Mouse (Mus musculus) MEL (cell line): ENCODE results near the gene Cpeb4. TPM values are rescaled to one million over a fixed set of nuclear protein-coding genes. Genes with fewer than 3 reads are reported as not detected.
A peak's percentile ranks its signal among the peaks of the same experiment; 100 is the strongest.

Experiments
- DNase-seq: peaks from one replicate; pipeline ENCODE4 v3.0.0; 2011; ENCODE audit warnings: low read depth, low spot score
- H3K27ac ChIP-seq: 2 replicates; pipeline ENCODE4 v1.5.1; 2012; ENCODE audit warnings: low read depth, mild to moderate bottlenecking, control low read depth, low read length, moderate library complexity; ENCODE audit not compliant: control insufficient read depth
- H3K27me3 ChIP-seq, 2 experiments: fragments of 150-350 bp in 1 of 2; sonication (generic) in 1 of 2; 2 replicates each; pipeline ENCODE4 v1.6.1; 2012; ENCODE audit warnings: low read length in 2 of 2, mild to moderate bottlenecking in 2 of 2, improper control_type of control experiment in 1 of 2, moderate library complexity in 1 of 2; ENCODE audit not compliant: insufficient read depth in 2 of 2, control insufficient read depth in 1 of 2
- H3K36me3 ChIP-seq, 2 experiments: 2 replicates each; pipeline ENCODE4 v1.6.1; 2012 to 2014; ENCODE audit warnings: low read length in 2 of 2, improper control_type of control experiment in 1 of 2, inconsistent platforms in 1 of 2, mild to moderate bottlenecking in 1 of 2; ENCODE audit not compliant: insufficient read depth in 2 of 2, control insufficient read depth in 1 of 2
- H3K4me1 ChIP-seq, 2 experiments: fragments of 150-350 bp in 1 of 2; sonication (generic) in 1 of 2; 2 replicates each; pipeline ENCODE4 v1.6.1; 2012; ENCODE audit warnings: low read length in 2 of 2, improper control_type of control experiment in 1 of 2, mild to moderate bottlenecking in 1 of 2; ENCODE audit not compliant: insufficient read depth in 2 of 2, control insufficient read depth in 1 of 2
- H3K4me3 ChIP-seq, 2 experiments: fragments of 150-350 bp in 1 of 2; sonication (generic) in 1 of 2; 2 replicates each; pipeline ENCODE4 v1.5.1; 2012; ENCODE audit warnings: low read depth in 2 of 2, low read length in 2 of 2, mild to moderate bottlenecking in 2 of 2, moderate library complexity in 2 of 2, control low read depth in 1 of 2, improper control_type of control experiment in 1 of 2; ENCODE audit not compliant: control insufficient read depth in 1 of 2, insufficient read depth in 1 of 2
- H3K79me2 ChIP-seq: 2 replicates; pipeline ENCODE4 v1.6.1; 2012; ENCODE audit warnings: mild to moderate bottlenecking, low read length, moderate library complexity; ENCODE audit not compliant: control insufficient read depth, poor library complexity, insufficient read depth
- H3K9ac ChIP-seq: 2 replicates; pipeline ENCODE4 v1.6.1; 2012; ENCODE audit warnings: low read depth, mild to moderate bottlenecking, control low read depth, low read length, moderate library complexity; ENCODE audit not compliant: control insufficient read depth, poor library complexity, severe bottlenecking
- H3K9me3 ChIP-seq: fragments of 150-350 bp; sonication (generic); replicated peaks from 2 replicates; pipeline ENCODE4 v1.6.1; 2012; ENCODE audit warnings: mild to moderate bottlenecking, low read length, improper control_type of control experiment, moderate library complexity; ENCODE audit not compliant: insufficient read depth
- CHD1 ChIP-seq: IDR thresholded peaks from 2 replicates; pipeline ENCODE4 v1.6.1; 2012; ENCODE audit warnings: low read depth, mild to moderate bottlenecking, inconsistent platforms, low read length, improper control_type of control experiment
- CHD2 ChIP-seq: IDR thresholded peaks from 2 replicates; pipeline ENCODE4 v1.6.1; 2011; ENCODE audit warnings: low read length, improper control_type of control experiment
- E2F4 ChIP-seq: IDR thresholded peaks from 2 replicates; pipeline ENCODE4 v1.6.1; 2011; ENCODE audit warnings: low read depth, low read length, improper control_type of control experiment, borderline replicate concordance
- ELF1 ChIP-seq: IDR thresholded peaks from 2 replicates; pipeline ENCODE4 v1.6.1; 2014; ENCODE audit warnings: low read depth, mild to moderate bottlenecking, inconsistent platforms, low read length, improper control_type of control experiment, moderate library complexity
- EP300 ChIP-seq, 2 experiments: IDR thresholded peaks; 2 replicates each; pipeline ENCODE4 v1.6.1; 2011; ENCODE audit warnings: improper control_type of control experiment in 2 of 2, low read length in 2 of 2, low read depth in 1 of 2, mild to moderate bottlenecking in 1 of 2
- ETS1 ChIP-seq: IDR thresholded peaks from 2 replicates; pipeline ENCODE4 v1.6.1; 2012; ENCODE audit warnings: low read depth, mild to moderate bottlenecking, inconsistent platforms, low read length, improper control_type of control experiment, moderate library complexity
- GABPA ChIP-seq: IDR thresholded peaks from 2 replicates; pipeline ENCODE4 v1.6.1; 2012; ENCODE audit warnings: low read depth, mild to moderate bottlenecking, inconsistent platforms, low read length, improper control_type of control experiment, moderate library complexity
- GATA1 ChIP-seq: IDR thresholded peaks from 2 replicates; pipeline ENCODE4 v1.6.1; 2011; ENCODE audit warnings: low read depth, low read length, improper control_type of control experiment
- JUND ChIP-seq: IDR thresholded peaks from 2 replicates; pipeline ENCODE4 v1.6.1; 2011; ENCODE audit warnings: low read depth, mild to moderate bottlenecking, improper control_type of control experiment, low read length
- MAFK ChIP-seq: IDR thresholded peaks from 2 replicates; pipeline ENCODE4 v1.6.1; 2011; ENCODE audit warnings: low read depth, mild to moderate bottlenecking, low read length, improper control_type of control experiment, borderline replicate concordance
- MAX ChIP-seq: IDR thresholded peaks from 2 replicates; pipeline ENCODE4 v1.6.1; 2011; ENCODE audit warnings: low read length, improper control_type of control experiment
- MAZ ChIP-seq: IDR thresholded peaks from 2 replicates; pipeline ENCODE4 v1.6.1; 2012; ENCODE audit warnings: low read depth, mild to moderate bottlenecking, inconsistent platforms, low read length, improper control_type of control experiment
- MEF2A ChIP-seq: IDR thresholded peaks from 2 replicates; pipeline ENCODE4 v1.6.1; 2014; ENCODE audit warnings: low read depth, mild to moderate bottlenecking, inconsistent platforms, low read length, improper control_type of control experiment; ENCODE audit not compliant: poor library complexity, insufficient replicate concordance, severe bottlenecking; ENCODE audit errors: extremely low read depth
- MXI1 ChIP-seq: IDR thresholded peaks from 2 replicates; pipeline ENCODE4 v1.6.1; 2011; ENCODE audit warnings: mild to moderate bottlenecking, low read depth, low read length, improper control_type of control experiment
- MYB ChIP-seq: IDR thresholded peaks from 2 replicates; pipeline ENCODE4 v1.6.1; 2011; ENCODE audit warnings: mild to moderate bottlenecking, low read depth, low read length, improper control_type of control experiment
- NRF1 ChIP-seq: IDR thresholded peaks from 2 replicates; pipeline ENCODE4 v1.6.1; 2014; ENCODE audit warnings: low read depth, mild to moderate bottlenecking, inconsistent platforms, low read length, improper control_type of control experiment, moderate library complexity; ENCODE audit not compliant: poor library complexity, insufficient read depth, severe bottlenecking
- POLR2A ChIP-seq, 2 experiments: IDR thresholded peaks; 2 replicates each; pipeline ENCODE4 v1.6.1; 2011 to 2012; ENCODE audit warnings: low read length in 2 of 2, mild to moderate bottlenecking in 2 of 2, control low read depth in 1 of 2, improper control_type of control experiment in 1 of 2, low read depth in 1 of 2, moderate library complexity in 1 of 2; ENCODE audit not compliant: control insufficient read depth in 1 of 2, insufficient read depth in 1 of 2, poor library complexity in 1 of 2
- POLR2AphosphoS5 ChIP-seq: IDR thresholded peaks from 2 replicates; pipeline ENCODE4 v1.6.1; 2012; ENCODE audit warnings: low read depth, borderline replicate concordance, mild to moderate bottlenecking, inconsistent platforms, low read length, moderate library complexity, mixed read lengths
- RAD21 ChIP-seq: IDR thresholded peaks from 2 replicates; pipeline ENCODE4 v1.6.1; 2011; ENCODE audit warnings: mild to moderate bottlenecking, low read depth, low read length, improper control_type of control experiment
- RCOR1 ChIP-seq: IDR thresholded peaks from 2 replicates; pipeline ENCODE4 v1.6.1; 2012; ENCODE audit warnings: low read depth, mild to moderate bottlenecking, inconsistent platforms, low read length, improper control_type of control experiment
- SIN3A ChIP-seq: IDR thresholded peaks from 2 replicates; pipeline ENCODE4 v1.6.1; 2012; ENCODE audit warnings: low read length, improper control_type of control experiment, inconsistent platforms
- TAL1 ChIP-seq: IDR thresholded peaks from 2 replicates; pipeline ENCODE4 v1.6.1; 2012; ENCODE audit warnings: mild to moderate bottlenecking, inconsistent platforms, low read length, moderate library complexity, mixed read lengths
- TBP ChIP-seq: IDR thresholded peaks from 2 replicates; pipeline ENCODE4 v1.8.0; 2011; ENCODE audit warnings: low read depth, low read length, improper control_type of control experiment
- TCF12 ChIP-seq: IDR thresholded peaks from 2 replicates; pipeline ENCODE4 v1.6.1; 2014; ENCODE audit warnings: low read depth, mild to moderate bottlenecking, inconsistent platforms, low read length, improper control_type of control experiment, moderate library complexity
- UBTF ChIP-seq: IDR thresholded peaks from 2 replicates; pipeline ENCODE4 v1.6.1; 2012; ENCODE audit warnings: low read depth, mild to moderate bottlenecking, inconsistent platforms, low read length, improper control_type of control experiment, moderate library complexity, borderline replicate concordance; ENCODE audit not compliant: insufficient read depth
- USF1 ChIP-seq: IDR thresholded peaks from 2 replicates; pipeline ENCODE4 v1.6.1; 2014; ENCODE audit warnings: low read depth, mild to moderate bottlenecking, inconsistent platforms, low read length, improper control_type of control experiment, moderate library complexity
- USF2 ChIP-seq, 2 experiments: IDR thresholded peaks; 2 replicates each; pipeline ENCODE4 v1.6.1; 2011 to 2012; ENCODE audit warnings: improper control_type of control experiment in 2 of 2, low read length in 2 of 2, borderline replicate concordance in 1 of 2, inconsistent platforms in 1 of 2, low read depth in 1 of 2, mild to moderate bottlenecking in 1 of 2; ENCODE audit not compliant: insufficient read depth in 1 of 2
- ZC3H11A ChIP-seq: IDR thresholded peaks from 2 replicates; pipeline ENCODE4 v1.6.1; 2012; ENCODE audit warnings: low read depth, mild to moderate bottlenecking, inconsistent platforms, low read length, improper control_type of control experiment
- ZKSCAN1 ChIP-seq: IDR thresholded peaks from 2 replicates; pipeline ENCODE4 v1.6.1; 2012; ENCODE audit warnings: low read depth, mild to moderate bottlenecking, inconsistent platforms, low read length, improper control_type of control experiment, moderate library complexity
- polyA plus RNA-seq, 2 experiments: library from polyadenylated mRNA; stranded (reverse) in 1 of 2; unstranded in 1 of 2; fragments of >175 nt in 1 of 2; fragments of >200 nt in 1 of 2; gene quantifications; 2 replicates each; pipeline versions ENCODE4 v1.2.1 to v1.2.4; 2012; ENCODE audit warnings: low replicate concordance in 2 of 2, low read depth in 1 of 2; ENCODE audit not compliant: insufficient read length in 2 of 2, insufficient read depth in 1 of 2, missing spikeins in 1 of 2
- total RNA-seq: library from RNA; depleted of rRNA; stranded (reverse); fragments of 300-350 nt; gene quantifications from 2 replicates; pipeline ENCODE4 v1.2.3, GENCODE M21; 2012

The Cpeb4 gene
- total and polyA plus RNA-seq, 3 experiments, result 3.8 to 4.9 TPM; not detected in 1

DNA sequence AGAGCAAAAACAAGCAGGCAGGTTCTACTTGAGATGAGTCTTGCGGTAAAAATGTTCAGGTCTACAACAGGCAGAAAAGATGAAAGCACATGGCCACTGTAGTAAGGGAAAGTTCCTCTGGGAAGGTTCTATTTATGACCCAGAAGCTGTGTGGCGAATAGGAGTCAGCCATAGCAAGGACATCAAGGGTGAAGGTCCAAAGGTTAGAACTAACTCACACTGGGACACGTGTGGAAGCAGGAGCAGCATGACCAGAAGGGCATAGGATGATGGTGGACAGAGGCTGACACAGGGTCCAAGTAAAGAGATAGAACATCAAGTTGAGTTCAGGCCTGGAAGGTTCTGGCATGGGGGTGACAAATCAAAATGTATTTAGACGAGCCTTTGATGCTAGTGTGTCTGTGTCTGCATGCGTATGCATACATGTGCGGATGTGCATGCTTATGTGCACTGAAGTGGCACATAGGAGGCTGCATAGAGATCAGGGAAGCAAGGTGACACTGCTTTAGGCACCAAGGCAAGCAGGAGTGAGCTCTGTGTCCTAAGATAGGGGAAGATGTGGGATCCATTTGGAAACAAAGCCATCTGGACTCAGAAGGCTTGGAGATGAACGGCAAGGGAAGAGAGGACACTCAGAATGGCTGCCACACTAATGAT, 28.7 kb upstream of the Cpeb4 start:
- Histone ChIP-seq H3K79me2 (no peaks in the 10 kb centered on the region), H3K9ac (peak overlapping the region; percentile 49), H3K9me3 (no peaks in the 10 kb centered on the region), H3K36me3 (peaks cover 0 to 23% of the 10 kb centered on the region in 2 experiments; a peak in 2 of 4 replicates), H3K4me1 (peaks cover 11 to 29% of the 10 kb centered on the region in 2 experiments), H3K27me3 (no peaks in the 10 kb centered on the region), H3K27ac (peak overlapping the region; percentile 79), H3K4me3 (no peak overlapping the region)
- TF ChIP-seq MAX (peak; percentile 19; the same call in 1 of the 2 replicates), MYB (no peak), USF2 (IDR thresholded peaks at IDR 0.05; ENCODE audit: borderline replicate concordance in 1 of 2, insufficient read depth in 1 of 2, low read depth in 1 of 2, low read length in 2 of 2) (no peak), POLR2A (IDR thresholded peaks at IDR 0.05; ENCODE audit: control insufficient read depth in 1 of 2, insufficient read depth in 1 of 2, low read depth in 1 of 2, low read length in 2 of 2, poor library complexity in 1 of 2) (no peak), ZKSCAN1 (no peak), USF1 (no peak)
- no peak for DNase-seq

DNA sequence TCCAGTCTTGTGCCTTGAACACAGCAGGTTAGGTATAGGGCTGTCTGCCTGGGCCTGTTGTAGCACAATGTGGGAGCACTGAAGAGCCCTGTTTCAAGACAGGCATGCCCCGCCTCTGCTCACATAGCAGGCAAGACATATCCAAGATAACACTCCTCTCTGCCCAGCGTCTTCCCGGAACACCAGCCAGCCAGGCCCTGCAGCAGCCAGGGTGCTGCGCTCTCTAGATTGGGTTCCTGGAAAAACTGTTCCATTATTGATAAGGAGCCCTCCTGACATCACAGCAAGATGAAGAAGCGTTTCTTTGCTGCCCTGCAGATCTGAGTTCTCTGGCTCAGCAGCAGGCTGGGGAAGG, 28.2 kb upstream of the Cpeb4 start:
- Histone ChIP-seq H3K9me3 (no peaks in the 10 kb centered on the region), H3K36me3 (peaks cover 0 to 23% of the 10 kb centered on the region in 2 experiments; a peak in 2 of 4 replicates), H3K9ac (peak overlapping the region; percentile 49), H3K27me3 (no peaks in the 10 kb centered on the region), H3K4me3 (no peak overlapping the region), H3K4me1 (peaks cover 11 to 29% of the 10 kb centered on the region in 2 experiments), H3K27ac (peak overlapping the region; percentile 79), H3K79me2 (no peaks in the 10 kb centered on the region)
- peak; percentile 91 for DNase-seq
- TF ChIP-seq MAFK, result no peak
- peak; percentile 80 for TF ChIP-seq ETS1
- TF ChIP-seq POLR2AphosphoS5, result no peak; the same call in 1 of the 2 replicates
- TF ChIP-seq GATA1, result peak; percentile 88
- TF ChIP-seq RAD21, result no peak
- TF ChIP-seq UBTF, result 0 out of 2 replicates have a peak, but pooled peaks have one; percentile 76
- no peak for TF ChIP-seq CHD1
- TF ChIP-seq RCOR1, result peak; percentile 46; the same call in 1 of the 2 replicates
- TF ChIP-seq POLR2A (IDR thresholded peaks at IDR 0.05; ENCODE audit: control insufficient read depth in 1 of 2, insufficient read depth in 1 of 2, low read depth in 1 of 2, low read length in 2 of 2, poor library complexity in 1 of 2), result peak in 1 of 2 experiments; percentile 31; a peak in 1 of 4 replicates
- TF ChIP-seq JUND, result no peak
- TF ChIP-seq TAL1, result peak; percentile 99
- no peak for TF ChIP-seq MAZ
- TF ChIP-seq USF1, result no peak
- TF ChIP-seq MAX, result no peak
- no peak for TF ChIP-seq USF2 (IDR thresholded peaks at IDR 0.05; ENCODE audit: borderline replicate concordance in 1 of 2, insufficient read depth in 1 of 2, low read depth in 1 of 2, low read length in 2 of 2)
- TF ChIP-seq NRF1, result no peak
- TF ChIP-seq ELF1, result no peak
- TF ChIP-seq TBP, result peak; percentile 79
- peak; percentile 79 to 95 for TF ChIP-seq EP300 (IDR thresholded peaks at IDR 0.05; ENCODE audit: low read depth in 1 of 2, low read length in 2 of 2)
- TF ChIP-seq ZC3H11A, result no peak
- TF ChIP-seq SIN3A, result peak; percentile 50
- TF ChIP-seq E2F4, result no peak
- no peak for TF ChIP-seq GABPA
- TF ChIP-seq MEF2A, result no peak
- no peak for TF ChIP-seq ZKSCAN1
- TF ChIP-seq CHD2, result no peak
- TF ChIP-seq MXI1, result 0 out of 2 replicates have a peak, but pooled peaks have one; percentile 41
- TF ChIP-seq TCF12, result peak; percentile 90
